10 mouse cellular contexts compared by ENCODE assay signal in genomic region chr4:58554359-58554838, GRCm38 (mm10). TPM values are rescaled to one million over a fixed set of nuclear protein-coding genes. Genes with fewer than 3 reads are reported as not detected.
DNase-seq lines count a peak whose midpoint lies in the region; ATAC-seq and TF ChIP-seq lines count a peak whose summit lies in the region.
"Had no signal": no experiment of that assay in that cellular context is flagged by ENCODE, and none has a peak within 500 bp of the region (broad histone marks: within the 10 kb centered on the region; RNA-seq: fewer than 3 reads in every experiment).

No protein-coding gene starts in this region.

- DNase-seq in embryo, embryonic 11 days: peak; percentile 33
- no peak for DNase-seq in embryo, embryonic 10 days (ENCODE audit: low spot score)
- no peak for DNase-seq in lung, embryonic 14.5 days
- DNase-seq in lung, postnatal 10 days: no peak
- no peak for DNase-seq in kidney, postnatal 25 days
- no peak for DNase-seq in kidney, postnatal 4 days
- DNase-seq: adrenal gland, postnatal 36 days; B cell, adult 2 months had no signal

- H3K27ac ChIP-seq in lung, embryonic 14.5 days (ENCODE audit: low read depth): no peak overlapping the region
- no peak overlapping the region for H3K27ac ChIP-seq in hindbrain, embryonic 15.5 days (replicated peaks)
- H3K27ac ChIP-seq in neural tube, embryonic 13.5 days (replicated peaks): no peak overlapping the region

- H3K9ac ChIP-seq in lung, embryonic 14.5 days: no peak overlapping the region
- no peak overlapping the region for H3K9ac ChIP-seq in hindbrain, embryonic 15.5 days
- H3K9ac ChIP-seq in neural tube, embryonic 13.5 days: no peak overlapping the region

- TF ChIP-seq CTCF in lung, embryonic 14.5 days (IDR thresholded peaks at IDR 0.05; ENCODE audit: low read depth): no peak

- no peaks in the 10 kb centered on the region for H3K36me3 ChIP-seq in lung, embryonic 14.5 days (ENCODE audit: insufficient read depth)
- H3K36me3 ChIP-seq in hindbrain, embryonic 15.5 days: no peaks in the 10 kb centered on the region
- no peaks in the 10 kb centered on the region for H3K36me3 ChIP-seq in neural tube, embryonic 13.5 days

- peaks cover 3% of the 10 kb centered on the region; the same call in 1 of the 2 replicates for H3K4me1 ChIP-seq in lung, embryonic 14.5 days (ENCODE audit: insufficient read depth)
- peaks cover 12% of the 10 kb centered on the region; the same call in 1 of the 2 replicates for H3K4me1 ChIP-seq in hindbrain, embryonic 15.5 days (replicated peaks)
- peaks cover 16% of the 10 kb centered on the region for H3K4me1 ChIP-seq in neural tube, embryonic 13.5 days (replicated peaks)

- no peaks in the 10 kb centered on the region for H3K9me3 ChIP-seq in lung, embryonic 14.5 days (ENCODE audit: low read depth, low read length)
- H3K9me3 ChIP-seq in hindbrain, embryonic 15.5 days: no peaks in the 10 kb centered on the region
- H3K9me3 ChIP-seq in neural tube, embryonic 13.5 days: no peaks in the 10 kb centered on the region

- peak overlapping the region; percentile 71 for H3K4me2 ChIP-seq in lung, embryonic 14.5 days
- peak overlapping the region; percentile 96 for H3K4me2 ChIP-seq in hindbrain, embryonic 15.5 days
- peak overlapping the region; percentile 97 for H3K4me2 ChIP-seq in neural tube, embryonic 13.5 days

- ATAC-seq in lung, embryonic 14.5 days (ENCODE audit: insufficient read depth): no peak
- ATAC-seq in hindbrain, embryonic 15.5 days (ENCODE audit: low FRiP score, low read depth): no peak
- ATAC-seq in neural tube, embryonic 13.5 days (ENCODE audit: low read depth): no peak

- H3K4me3 ChIP-seq in lung, embryonic 14.5 days (ENCODE audit: low read depth, low read length): no peak overlapping the region; the same call in 1 of the 2 replicates
- no peak overlapping the region for H3K4me3 ChIP-seq in hindbrain, embryonic 15.5 days
- H3K4me3 ChIP-seq in neural tube, embryonic 13.5 days: 0 out of 2 replicates have a peak overlapping the region, but pooled peaks have one; percentile 71

- H3K27me3 ChIP-seq in lung, embryonic 14.5 days (ENCODE audit: insufficient read depth, low read length): no peaks in the 10 kb centered on the region
- H3K27me3 ChIP-seq in hindbrain, embryonic 15.5 days: peaks cover 9% of the 10 kb centered on the region
- peaks cover 29% of the 10 kb centered on the region for H3K27me3 ChIP-seq in neural tube, embryonic 13.5 days

- 40% methylated on average over 10 of the region's 10 CpGs for WGBS in lung, embryonic 14.5 days
- 37% methylated on average over 10 of the region's 10 CpGs for WGBS in hindbrain, embryonic 15.5 days
- WGBS in neural tube, embryonic 13.5 days: 32% methylated on average over 10 of the region's 10 CpGs

RNA-seq across cellular contexts. Expression of gene Lpar1, which starts 0.7 kb away (rescaled TPM):
- polyA plus RNA-seq in lung, embryonic 14.5 days (2014; fragmentation: Nextera tagmentation; extraction: Ambion mirVana): 30.3 and 35.8 TPM in 2 replicates
- polyA plus RNA-seq in hindbrain, embryonic 15.5 days (2015; fragmentation: Nextera tagmentation; extraction: Ambion mirVana): 20.4 and 23.2 TPM in 2 replicates
- 21.9 and 27.4 TPM in 2 replicates for polyA plus RNA-seq in neural tube, embryonic 13.5 days (2015; fragmentation: Nextera tagmentation; extraction: Ambion mirVana)
